Mouse (Mus musculus): ENCODE data around the gene Vamp1. TPM values are rescaled to one million over a fixed set of nuclear protein-coding genes. Genes with fewer than 3 reads are reported as not detected.
"Not testable (repeated sequence)": the region's sequence is repeated elsewhere in the genome, so short reads cannot be mapped to it uniquely, and the experiment has no call there.

The Vamp1 gene
- polyA plus RNA-seq, 1 experiment from 2014 or later: 21.2 TPM

DNA sequence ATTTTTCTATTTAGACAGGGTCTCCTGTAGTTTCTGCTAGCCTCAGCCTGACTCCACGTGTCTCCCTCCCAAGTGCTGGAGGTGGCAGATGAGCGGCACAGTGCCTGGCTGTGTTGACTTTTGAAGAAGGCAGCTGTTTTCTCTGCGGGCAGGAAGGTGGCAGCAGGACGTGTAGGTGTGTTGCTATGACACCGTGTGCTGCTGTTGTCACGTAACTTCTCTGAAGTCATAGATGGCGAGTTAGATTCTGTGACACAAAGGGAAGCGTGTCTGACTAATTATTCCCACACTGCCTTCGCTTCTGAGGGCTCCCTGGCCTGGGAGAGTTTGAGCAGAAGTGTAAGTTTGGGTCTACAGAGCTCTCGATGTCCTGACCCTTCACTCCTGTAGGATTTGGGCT, 49.9 kb downstream of the Vamp1 start:
- H3K4me1 ChIP-seq (ENCODE audit: control insufficient read depth, insufficient read depth, low read length): no peaks in the 10 kb centered on the region
- WGBS: 58% methylated on average over 10 of the region's 10 CpGs
- H3K36me3 ChIP-seq (ENCODE audit: control insufficient read depth, insufficient read depth, low read length): no peaks in the 10 kb centered on the region
- H3K9me3 ChIP-seq (replicated peaks; ENCODE audit: control insufficient read depth, low read length, poor library complexity, severe bottlenecking): no peaks in the 10 kb centered on the region
- no peak overlapping the region for H3K4me2 ChIP-seq (ENCODE audit: low read length)
- ATAC-seq: no peak
- H3K27me3 ChIP-seq (ENCODE audit: control insufficient read depth, insufficient read depth, low read depth, low read length): no peaks in the 10 kb centered on the region; the same call in 1 of the 2 replicates
- H3K4me3 ChIP-seq (ENCODE audit: low read depth, low read length): no peak overlapping the region
- H3K9ac ChIP-seq (ENCODE audit: low read depth, low read length): no peak overlapping the region
- H3K27ac ChIP-seq (ENCODE audit: low read length): no peak overlapping the region

GRCm38 (mm10) chr6:125266091-125266490, 50.7 kb downstream of the Vamp1 start:
- no peaks in the 10 kb centered on the region; the same call in 1 of the 2 replicates for H3K27me3 ChIP-seq (ENCODE audit: control insufficient read depth, insufficient read depth, low read depth, low read length)
- no peak overlapping the region for H3K27ac ChIP-seq (ENCODE audit: low read length)
- no peak overlapping the region for H3K9ac ChIP-seq (ENCODE audit: low read depth, low read length)

GRCm38 (mm10) chr6:125266600-125266999, 51.2 kb downstream of the Vamp1 start:
- not testable (repeated sequence) for ATAC-seq; H3K4me3 ChIP-seq (ENCODE audit: low read depth, low read length); H3K4me1 ChIP-seq (ENCODE audit: control insufficient read depth, insufficient read depth, low read length); H3K27me3 ChIP-seq (ENCODE audit: control insufficient read depth, insufficient read depth, low read depth, low read length); H3K4me2 ChIP-seq (ENCODE audit: low read length); H3K27ac ChIP-seq (ENCODE audit: low read length); H3K9me3 ChIP-seq (replicated peaks; ENCODE audit: control insufficient read depth, low read length, poor library complexity, severe bottlenecking); H3K36me3 ChIP-seq (ENCODE audit: control insufficient read depth, insufficient read depth, low read length); H3K9ac ChIP-seq (ENCODE audit: low read depth, low read length)
- WGBS: 59% methylated on average over 6 of the region's 6 CpGs

More at GRCm38 (mm10) chr6:125266091-125266490, 50.7 kb downstream of the Vamp1 start:
- no peak for ATAC-seq
- 76% methylated on average over 13 of the region's 13 CpGs for WGBS
- Histone ChIP-seq H3K4me3 (ENCODE audit: low read depth, low read length) (no peak overlapping the region), H3K36me3 (ENCODE audit: control insufficient read depth, insufficient read depth, low read length) (no peaks in the 10 kb centered on the region), H3K9me3 (replicated peaks; ENCODE audit: control insufficient read depth, low read length, poor library complexity, severe bottlenecking) (no peaks in the 10 kb centered on the region), H3K4me2 (ENCODE audit: low read length) (no peak overlapping the region), H3K4me1 (ENCODE audit: control insufficient read depth, insufficient read depth, low read length) (no peaks in the 10 kb centered on the region)

GRCm38 (mm10) chr6:125267469-125267868, 52.1 kb downstream of the Vamp1 start:
- no peaks in the 10 kb centered on the region for H3K36me3 ChIP-seq (ENCODE audit: control insufficient read depth, insufficient read depth, low read length)
- no peak overlapping the region for H3K27ac ChIP-seq (ENCODE audit: low read length)
- peaks cover 4% of the 10 kb centered on the region; the same call in 1 of the 2 replicates for H3K4me1 ChIP-seq (ENCODE audit: control insufficient read depth, insufficient read depth, low read length)
- no peak overlapping the region for H3K4me3 ChIP-seq (ENCODE audit: low read depth, low read length)
- H3K9ac ChIP-seq (ENCODE audit: low read depth, low read length): no peak overlapping the region
- no peaks in the 10 kb centered on the region for H3K9me3 ChIP-seq (replicated peaks; ENCODE audit: control insufficient read depth, low read length, poor library complexity, severe bottlenecking)
- no peaks in the 10 kb centered on the region; the same call in 1 of the 2 replicates for H3K27me3 ChIP-seq (ENCODE audit: control insufficient read depth, insufficient read depth, low read depth, low read length)
- H3K4me2 ChIP-seq (ENCODE audit: low read length): no peak overlapping the region
- no peak for ATAC-seq
- WGBS: 84% methylated on average over 3 of the region's 3 CpGs

DNA sequence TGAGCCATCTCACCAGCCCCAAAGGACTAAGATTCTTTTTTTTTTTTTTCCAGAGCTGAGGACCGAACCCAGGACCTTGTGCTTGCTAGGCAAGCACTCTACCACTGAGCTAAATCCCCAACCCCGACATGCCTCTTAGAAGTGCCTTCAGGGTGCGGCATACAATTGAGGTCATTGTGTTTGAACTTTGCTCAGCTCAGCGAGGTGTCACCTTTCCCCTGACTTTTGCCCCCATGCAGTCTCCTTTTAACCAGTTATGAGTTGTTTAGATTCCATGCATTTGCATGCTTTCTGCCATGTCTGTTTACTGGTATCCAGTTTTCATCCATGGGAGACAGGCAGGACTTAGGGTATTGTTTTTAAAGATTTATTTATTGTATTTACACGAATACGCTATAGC, 53.4 kb downstream of the Vamp1 start:
- 48% methylated on average over 6 of the region's 6 CpGs for WGBS
- Histone ChIP-seq H3K9me3 (replicated peaks; ENCODE audit: control insufficient read depth, low read length, poor library complexity, severe bottlenecking) (no peaks in the 10 kb centered on the region), H3K9ac (ENCODE audit: low read depth, low read length) (no peak overlapping the region), H3K4me1 (ENCODE audit: control insufficient read depth, insufficient read depth, low read length) (peaks cover 4% of the 10 kb centered on the region; the same call in 1 of the 2 replicates), H3K36me3 (ENCODE audit: control insufficient read depth, insufficient read depth, low read length) (no peaks in the 10 kb centered on the region), H3K4me3 (ENCODE audit: low read depth, low read length) (no peak overlapping the region), H3K4me2 (ENCODE audit: low read length) (no peak overlapping the region), H3K27ac (ENCODE audit: low read length) (no peak overlapping the region), H3K27me3 (ENCODE audit: control insufficient read depth, insufficient read depth, low read depth, low read length) (no peaks in the 10 kb centered on the region; the same call in 1 of the 2 replicates)
- ATAC-seq: no peak

GRCm38 (mm10) chr6:125271455-125272227, 56.3 kb downstream of the Vamp1 start:
- Histone ChIP-seq H3K27me3 (ENCODE audit: control insufficient read depth, insufficient read depth, low read depth, low read length) (no peaks in the 10 kb centered on the region; the same call in 1 of the 2 replicates), H3K4me2 (ENCODE audit: low read length) (peak overlapping the region; percentile 36), H3K36me3 (ENCODE audit: control insufficient read depth, insufficient read depth, low read length) (no peaks in the 10 kb centered on the region), H3K9me3 (replicated peaks; ENCODE audit: control insufficient read depth, low read length, poor library complexity, severe bottlenecking) (no peaks in the 10 kb centered on the region), H3K27ac (ENCODE audit: low read length) (no peak overlapping the region), H3K4me1 (ENCODE audit: control insufficient read depth, insufficient read depth, low read length) (peaks cover 4% of the 10 kb centered on the region; the same call in 1 of the 2 replicates), H3K9ac (ENCODE audit: low read depth, low read length) (no peak overlapping the region), H3K4me3 (ENCODE audit: low read depth, low read length) (peak overlapping the region; percentile 6; the same call in 1 of the 2 replicates)
- WGBS: 19% methylated on average over 17 of the region's 17 CpGs
- ATAC-seq: peak; percentile 92

GRCm38 (mm10) chr6:125272228-125272785, 57.0 kb downstream of the Vamp1 start:
- no peak for ATAC-seq
- Histone ChIP-seq H3K9me3 (replicated peaks; ENCODE audit: control insufficient read depth, low read length, poor library complexity, severe bottlenecking) (no peaks in the 10 kb centered on the region), H3K27me3 (ENCODE audit: control insufficient read depth, insufficient read depth, low read depth, low read length) (no peaks in the 10 kb centered on the region; the same call in 1 of the 2 replicates), H3K4me3 (ENCODE audit: low read depth, low read length) (no peak overlapping the region), H3K9ac (ENCODE audit: low read depth, low read length) (no peak overlapping the region), H3K4me2 (ENCODE audit: low read length) (no peak overlapping the region), H3K4me1 (ENCODE audit: control insufficient read depth, insufficient read depth, low read length) (peaks cover 4% of the 10 kb centered on the region; the same call in 1 of the 2 replicates), H3K27ac (ENCODE audit: low read length) (no peak overlapping the region), H3K36me3 (ENCODE audit: control insufficient read depth, insufficient read depth, low read length) (no peaks in the 10 kb centered on the region)
- 77% methylated on average over 10 of the region's 10 CpGs for WGBS

DNA sequence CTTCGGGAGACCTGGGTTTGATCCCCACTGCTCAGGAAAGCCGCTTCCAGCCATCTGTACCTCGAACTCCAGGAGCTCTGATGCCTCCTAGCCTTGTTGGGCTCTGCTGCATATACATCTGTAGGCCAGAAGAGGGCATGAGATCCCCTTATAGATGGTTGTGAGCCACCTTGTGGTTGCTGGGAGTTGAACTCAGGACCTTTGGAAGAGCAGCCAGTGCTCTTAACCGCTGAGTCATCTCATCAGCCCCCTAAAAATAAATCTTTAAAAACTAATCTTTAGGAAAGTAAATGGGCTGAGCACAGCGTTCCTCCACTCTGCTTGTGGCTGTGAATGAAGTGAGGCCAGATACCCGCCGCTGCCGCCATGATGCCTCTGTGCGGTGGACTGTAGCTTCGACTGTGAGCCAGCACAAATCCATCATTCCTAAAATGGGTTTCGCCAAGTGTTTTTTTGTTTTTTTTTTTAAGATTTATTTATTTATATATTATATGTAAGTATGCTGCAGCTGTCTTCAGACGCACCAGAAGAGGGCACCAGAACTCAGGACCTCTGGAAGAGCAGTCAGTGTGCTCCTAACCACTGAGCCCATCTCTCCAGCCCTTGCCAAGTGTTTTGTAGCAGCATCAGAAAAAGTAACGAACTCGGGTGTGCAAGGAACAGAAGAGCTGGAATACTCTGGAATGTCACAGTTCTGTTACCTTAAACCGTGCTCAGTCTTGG, 59.7 kb downstream of the Vamp1 start:
- H3K36me3 ChIP-seq (ENCODE audit: control insufficient read depth, insufficient read depth, low read length): no peaks in the 10 kb centered on the region
- WGBS: 59% methylated on average over 15 of the region's 15 CpGs
- ATAC-seq: no peak
- no peak overlapping the region for H3K4me3 ChIP-seq (ENCODE audit: low read depth, low read length)
- H3K27ac ChIP-seq (ENCODE audit: low read length): no peak overlapping the region
- peaks cover 4% of the 10 kb centered on the region; the same call in 1 of the 2 replicates for H3K4me1 ChIP-seq (ENCODE audit: control insufficient read depth, insufficient read depth, low read length)
- H3K4me2 ChIP-seq (ENCODE audit: low read length): no peak overlapping the region
- H3K9me3 ChIP-seq (replicated peaks; ENCODE audit: control insufficient read depth, low read length, poor library complexity, severe bottlenecking): no peaks in the 10 kb centered on the region
- no peak overlapping the region for H3K9ac ChIP-seq (ENCODE audit: low read depth, low read length)
- no peaks in the 10 kb centered on the region; the same call in 1 of the 2 replicates for H3K27me3 ChIP-seq (ENCODE audit: control insufficient read depth, insufficient read depth, low read depth, low read length)
